Mouse (Mus musculus) ovary, postnatal 10 days (tissue): ENCODE data around the gene Fxyd5.
A peak's percentile ranks its signal among the peaks of the same experiment; 100 is the strongest.

Experiments
- DNase-seq: peaks from one replicate; pipeline ENCODE4 v3.0.0; 2022; ENCODE audit warnings: low spot score

Gene Fxyd5

GRCm38 (mm10) chr7:31060621-31061010 lies 18.3 kb upstream of the Fxyd5 start:
- no peak for DNase-seq

DNA sequence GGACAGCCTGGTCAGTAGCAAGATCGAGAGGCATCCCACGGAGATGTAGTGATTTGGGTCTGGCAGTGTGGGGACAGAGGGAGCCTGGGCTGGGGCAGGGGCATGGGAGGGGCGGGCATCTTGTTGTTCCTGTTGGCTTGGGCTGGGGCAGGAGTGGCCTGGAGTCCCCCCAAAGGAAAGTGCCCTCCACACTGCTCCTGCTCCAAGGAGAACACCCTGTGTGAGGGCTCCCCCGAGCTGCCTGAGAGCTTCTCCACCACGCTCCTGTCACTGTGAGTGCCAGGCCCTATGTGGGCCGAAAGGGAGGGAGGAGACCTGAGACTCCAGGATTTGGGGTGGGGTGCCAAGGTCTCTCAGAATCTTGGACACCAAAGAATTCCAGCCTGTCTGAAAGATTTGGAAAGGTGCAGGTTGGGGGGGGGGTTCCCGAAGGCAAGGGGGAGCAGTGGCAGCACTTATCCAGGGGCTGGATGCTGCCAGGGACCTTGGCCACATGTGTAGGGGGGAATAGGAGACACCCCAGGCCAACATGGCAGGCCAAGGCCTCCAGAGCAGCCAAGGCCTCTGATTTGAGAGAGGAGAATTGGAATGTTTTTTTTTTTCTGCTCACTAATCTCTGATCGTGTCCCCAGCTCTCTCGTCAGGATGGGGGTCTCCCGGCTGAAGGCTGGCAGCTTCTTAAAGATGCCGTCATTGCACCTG lies 17.8 kb upstream of the Fxyd5 start:
- no peak for DNase-seq

- peak; percentile 80 for DNase-seq
Observed at GRCm38 (mm10) chr7:31059108-31059507, 16.8 kb upstream of the Fxyd5 start, which contains the start of gene Lgi4. TSS of gene Lgi4 (plus strand) at chr7:31059342.

GRCm38 (mm10) chr7:31058211-31058610 lies 15.9 kb upstream of the Fxyd5 start:
- no peak for DNase-seq

DNA sequence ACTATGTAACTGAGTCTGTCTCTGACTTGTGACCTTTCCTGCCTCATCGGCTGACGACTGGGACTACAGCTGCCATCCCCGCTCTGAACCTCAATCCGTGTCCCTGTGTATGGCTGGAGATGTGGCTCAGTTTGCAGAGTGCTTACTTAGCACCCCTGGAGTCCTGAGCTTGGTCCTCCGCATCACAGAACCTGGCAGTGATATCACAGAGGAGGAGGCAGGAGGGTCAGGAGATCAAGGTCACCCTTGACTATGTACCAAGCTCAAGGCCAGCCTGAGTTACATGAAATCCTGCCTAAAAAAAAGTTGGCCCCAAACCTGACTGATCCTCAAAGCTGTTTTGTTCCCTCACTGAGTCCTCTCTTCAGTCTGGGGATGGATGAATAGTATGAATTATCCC lies 15.4 kb upstream of the Fxyd5 start:
- no peak for DNase-seq

GRCm38 (mm10) chr7:31057071-31057470 lies 14.8 kb upstream of the Fxyd5 start, which contains the start of gene Fxyd1:
TSS of gene Fxyd1 (minus strand) at chr7:31057199.
- no peak for DNase-seq

DNA sequence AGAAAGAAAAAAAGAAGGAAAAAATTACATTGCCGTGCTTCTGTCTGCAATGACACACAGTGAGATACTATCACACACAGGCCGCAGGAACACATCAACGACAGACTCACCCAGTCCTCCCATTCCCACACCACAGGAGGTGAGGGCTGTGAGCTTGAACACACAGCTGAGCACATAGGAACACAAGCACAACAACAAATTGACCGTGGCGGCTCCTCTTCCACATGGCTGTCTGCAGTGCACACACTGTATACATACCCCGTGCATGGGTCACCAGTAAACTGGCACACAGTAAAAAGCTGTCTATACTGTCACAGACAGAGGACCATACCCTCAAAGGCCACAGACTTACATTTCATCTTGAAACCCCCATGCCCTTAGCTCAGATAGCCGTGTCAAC lies 14.2 kb upstream of the Fxyd5 start:
- DNase-seq: no peak

DNA sequence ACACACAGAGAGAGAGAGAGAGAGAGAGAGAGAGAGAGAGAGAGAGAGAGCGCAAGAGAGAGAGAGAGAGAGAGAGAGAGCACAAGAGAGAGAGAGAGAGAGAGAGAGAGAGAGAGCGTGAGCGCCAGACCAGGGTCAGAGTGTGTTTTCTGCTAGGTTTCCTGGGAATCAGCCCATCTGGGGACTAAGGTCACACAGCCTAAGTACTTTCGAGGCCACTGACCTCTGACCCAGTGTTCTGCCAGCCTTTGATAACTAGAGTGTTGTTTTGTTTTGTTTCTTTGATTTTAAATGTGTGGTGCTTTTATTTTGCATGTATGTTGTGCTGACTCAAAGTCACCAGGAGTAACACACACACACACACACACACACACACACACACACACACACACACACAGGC lies 13.6 kb upstream of the Fxyd5 start:
- no peak for DNase-seq

- peak; percentile 81 for DNase-seq
Observed at GRCm38 (mm10) chr7:31055354-31055824, 13.1 kb upstream of the Fxyd5 start.

GRCm38 (mm10) chr7:31054661-31055320 lies 12.5 kb upstream of the Fxyd5 start:
- no peak for DNase-seq

- no peak for DNase-seq
Observed at GRCm38 (mm10) chr7:31053882-31054447, 11.7 kb upstream of the Fxyd5 start.

GRCm38 (mm10) chr7:31052636-31053434 lies 10.6 kb upstream of the Fxyd5 start:
- DNase-seq: no peak

DNA sequence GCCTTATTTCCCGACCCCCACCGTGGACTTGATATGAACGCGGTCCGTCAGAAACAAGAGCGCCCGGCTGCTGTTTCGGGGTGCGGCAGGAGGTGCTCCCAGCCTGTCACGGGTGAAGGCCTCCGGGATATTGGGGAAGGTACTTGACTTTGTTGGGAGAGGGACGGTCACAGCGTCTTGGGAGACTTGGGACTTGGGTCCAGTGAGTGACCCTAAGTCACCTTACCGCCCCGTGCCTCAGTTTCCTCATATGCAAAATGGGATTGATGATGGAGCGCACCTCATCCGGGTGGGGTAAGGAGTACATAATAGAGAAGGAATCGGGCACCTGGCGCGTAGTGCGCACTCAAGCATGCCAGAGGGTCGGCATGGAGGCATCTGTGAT lies 10.0 kb upstream of the Fxyd5 start:
- DNase-seq: no peak

DNA sequence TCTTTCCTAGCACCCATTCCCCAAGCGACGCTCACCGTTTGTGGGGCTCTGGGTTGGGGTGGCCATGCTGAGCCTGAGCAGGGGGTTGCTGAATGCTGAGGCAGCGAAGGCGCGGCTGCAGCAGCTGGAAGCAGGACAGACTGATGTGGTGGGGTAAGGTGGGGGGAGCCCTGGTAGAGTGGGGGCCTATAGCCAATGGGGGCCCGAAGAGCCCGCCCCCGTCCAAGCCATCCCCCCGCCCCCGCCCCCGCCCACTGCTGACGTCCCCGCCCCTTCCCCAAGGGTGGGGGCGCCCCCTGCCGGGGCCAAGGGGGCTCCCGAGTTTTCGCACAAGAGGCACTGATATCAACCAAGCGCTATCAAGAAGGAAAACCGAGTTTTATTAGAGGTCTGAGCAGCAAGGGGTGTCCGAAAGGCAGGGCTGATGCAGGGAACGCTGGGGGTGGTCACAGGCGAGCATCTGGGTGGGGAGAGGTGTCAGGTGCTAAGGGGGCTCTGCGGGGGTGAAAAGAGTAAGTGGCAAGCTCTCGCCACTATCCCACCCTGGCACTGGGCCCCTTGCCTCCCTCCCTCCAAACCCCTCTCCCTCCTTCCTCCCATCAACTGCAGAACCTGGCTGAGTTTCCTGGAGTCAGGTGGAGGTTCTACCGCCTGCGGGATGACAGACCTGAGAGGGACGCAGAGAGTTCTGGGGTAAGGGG lies 9.2 kb upstream of the Fxyd5 start, which contains the start of gene Fxyd7:
Fxyd7 (minus strand) TSS at position 147 of the 701 bp plus-strand sequence.
- no peak for DNase-seq

DNA sequence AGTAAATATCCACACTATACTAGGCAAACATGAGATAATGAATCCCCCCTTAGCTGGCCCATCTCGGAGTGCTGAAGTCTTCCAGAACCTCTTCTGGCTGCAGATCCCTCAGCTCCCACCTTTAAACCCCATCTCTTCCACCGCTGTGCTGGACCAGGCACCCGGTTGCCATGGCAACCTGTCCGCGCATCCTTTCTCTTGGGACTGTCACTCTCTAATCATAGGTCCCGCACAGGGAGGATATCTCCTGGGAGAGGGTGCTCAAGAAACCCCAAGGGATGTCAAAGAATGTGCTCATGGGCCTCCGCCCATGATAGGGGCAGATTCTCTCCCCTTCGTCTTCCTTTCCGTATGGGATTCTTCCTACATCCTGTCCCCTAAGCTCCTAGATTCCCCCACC lies 8.6 kb upstream of the Fxyd5 start:
- DNase-seq: no peak

- DNase-seq: no peak
Observed at GRCm38 (mm10) chr7:31050487-31050886, 8.2 kb upstream of the Fxyd5 start.

DNA sequence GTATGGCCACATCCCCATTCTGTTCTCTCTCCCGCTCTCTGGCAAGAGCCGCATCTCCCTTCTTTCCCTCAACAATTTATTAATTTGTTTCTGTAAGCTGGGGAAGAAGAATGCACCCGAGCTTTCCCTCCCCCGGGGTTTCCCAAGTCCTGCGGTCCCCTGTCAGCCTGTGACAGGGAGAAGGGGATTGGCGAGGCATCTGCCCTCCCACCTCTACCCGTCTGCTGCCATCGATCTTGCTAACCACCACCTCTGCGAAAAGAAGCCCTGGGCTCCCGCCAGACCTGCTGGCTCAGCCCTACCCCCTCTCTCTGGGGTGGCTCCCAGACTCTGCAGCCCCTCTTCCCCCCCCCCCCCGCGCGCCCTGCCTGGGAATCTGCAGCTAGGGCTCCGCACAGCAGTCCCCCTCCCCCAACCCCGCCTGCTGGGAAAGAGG lies 7.6 kb upstream of the Fxyd5 start:
- no peak for DNase-seq

DNA sequence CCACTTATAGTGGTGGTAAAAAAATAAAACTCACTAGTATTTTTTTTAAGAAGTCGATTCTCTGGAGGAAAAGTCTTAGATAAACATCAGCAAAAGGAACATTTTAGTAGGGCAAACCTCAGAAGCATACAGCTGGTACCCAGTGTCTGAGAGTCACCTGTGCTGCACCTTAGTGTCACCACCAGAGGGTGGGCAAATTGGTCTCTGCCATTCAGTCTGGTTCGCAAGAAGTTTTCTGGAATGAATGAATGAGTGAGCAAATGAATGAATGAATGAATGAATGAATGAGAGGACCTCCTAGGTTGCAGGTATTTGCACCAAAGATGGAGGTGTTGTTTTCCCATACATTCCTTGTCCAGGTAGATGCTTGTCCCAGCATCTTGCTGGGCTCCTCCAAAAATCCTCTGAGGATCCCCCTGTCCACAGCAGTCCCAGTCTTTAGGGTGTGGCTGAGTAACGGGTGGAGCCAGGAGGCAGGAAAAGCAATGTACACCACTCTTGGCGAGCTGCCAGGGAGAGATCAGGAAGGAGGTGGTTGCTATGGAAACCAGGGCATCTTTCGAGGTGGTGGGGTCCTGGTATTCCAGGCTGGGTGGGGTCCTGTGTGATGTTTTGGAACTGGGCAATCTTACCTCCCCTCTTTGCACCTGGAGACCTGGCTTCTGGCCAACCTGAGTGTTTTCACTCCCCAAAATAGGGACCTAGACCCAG lies 7.0 kb upstream of the Fxyd5 start:
- DNase-seq: no peak

DNA sequence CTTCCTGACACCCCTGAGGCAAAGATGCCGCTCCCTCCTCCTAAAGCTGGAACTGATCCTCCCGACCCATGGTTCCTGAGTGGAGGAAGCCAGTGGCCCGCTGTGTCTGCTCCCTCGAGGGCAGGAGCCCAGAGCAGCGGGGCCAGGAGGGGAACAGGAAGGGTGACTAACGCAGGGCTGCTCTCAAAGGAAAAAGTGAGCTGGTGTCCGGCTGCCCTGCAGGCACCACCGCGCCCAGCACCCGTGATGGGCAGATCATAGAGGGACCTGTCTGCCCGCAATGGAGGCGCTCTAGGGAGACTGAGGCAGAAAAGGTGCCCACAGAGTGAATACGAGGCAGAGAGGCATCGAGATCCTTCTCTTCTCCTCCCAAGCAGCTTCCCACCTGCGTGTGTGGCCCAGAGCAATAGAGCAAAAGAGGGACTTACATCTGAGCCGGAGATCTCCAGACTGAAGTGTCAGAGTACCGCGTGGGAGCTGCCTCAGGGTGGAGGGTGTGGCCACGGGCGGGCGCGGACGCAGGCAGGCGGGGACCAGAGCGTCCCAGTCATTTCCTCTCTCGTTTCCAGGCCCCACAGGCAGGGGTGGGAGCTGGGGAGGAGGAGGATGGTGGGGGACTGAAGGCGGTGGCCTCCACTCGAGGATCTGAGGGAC lies 492 bp downstream of the Fxyd5 start:
- DNase-seq: no peak

DNA sequence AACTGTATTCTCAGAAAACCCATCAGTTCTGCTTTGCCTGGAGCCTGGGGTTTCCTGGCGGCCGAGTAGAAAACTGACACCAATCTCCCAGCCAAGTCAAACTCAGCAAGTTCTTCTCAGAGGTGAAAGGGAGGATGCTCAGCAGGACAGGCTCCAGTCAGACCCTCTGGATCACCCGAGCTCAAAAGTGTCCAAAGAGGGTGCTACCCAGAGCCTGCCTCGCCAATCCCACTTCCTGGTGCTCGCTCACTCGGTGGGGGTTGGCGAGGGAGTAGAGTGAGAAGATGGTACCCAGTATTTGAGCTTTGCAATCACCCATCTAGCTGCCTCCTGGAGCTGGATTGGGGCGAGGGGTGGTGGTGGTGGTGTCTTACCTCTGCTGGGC lies 1.3 kb downstream of the Fxyd5 start:
- no peak for DNase-seq
